8 mouse cellular contexts compared by ENCODE assay signal in genomic region chr15:99093291-99094258, GRCm38 (mm10). TPM values are rescaled to one million over a fixed set of nuclear protein-coding genes. Genes with fewer than 3 reads are reported as not detected.
A peak's percentile ranks its signal among the peaks of the same experiment; 100 is the strongest.
DNase-seq lines count a peak whose midpoint lies in the region; ATAC-seq lines count a peak whose summit lies in the region.

No protein-coding gene starts in this region.

- peak; percentile 44 for DNase-seq in ovary, postnatal 36 days (ENCODE audit: low spot score)
- DNase-seq in ovary, postnatal 14 days (ENCODE audit: low spot score), result no peak
- DNase-seq in kidney, postnatal 25 days, result peak; percentile 29 to 62
- DNase-seq in lung, postnatal 36 days, result peak; percentile 61

- H3K4me3 ChIP-seq in heart, embryonic 14.5 days (ENCODE audit: control insufficient read depth in 1 of 2, insufficient read depth in 1 of 2, low read depth in 1 of 2, low read length in 2 of 2), result peak overlapping the region; percentile 40 to 48
- peak overlapping the region; percentile 37 for H3K4me3 ChIP-seq in stomach, embryonic 14.5 days (ENCODE audit: low read depth, low read length)

- peak overlapping the region; percentile 91 for H3K4me2 ChIP-seq in heart, embryonic 14.5 days (ENCODE audit: low read length)
- peak overlapping the region; percentile 79 for H3K4me2 ChIP-seq in stomach, embryonic 14.5 days (replicated peaks; ENCODE audit: low read depth, low read length)

- no peak overlapping the region for H3K27ac ChIP-seq in heart, embryonic 14.5 days (replicated peaks in 1 of 2; ENCODE audit: control insufficient read depth in 1 of 2, insufficient read depth in 1 of 2, low read depth in 2 of 2, low read length in 2 of 2)
- no peak overlapping the region for H3K27ac ChIP-seq in stomach, embryonic 14.5 days (ENCODE audit: low read length)

- H3K27me3 ChIP-seq in heart, embryonic 14.5 days (ENCODE audit: control insufficient read depth, insufficient read depth, low read length), result peaks cover 96% of the 10 kb centered on the region
- peaks cover 79% of the 10 kb centered on the region for H3K27me3 ChIP-seq in stomach, embryonic 14.5 days (ENCODE audit: control insufficient read depth, insufficient read depth, low read length)

- H3K36me3 ChIP-seq in heart, embryonic 14.5 days (ENCODE audit: control insufficient read depth, insufficient read depth, low read length), result no peaks in the 10 kb centered on the region
- H3K36me3 ChIP-seq in stomach, embryonic 14.5 days (ENCODE audit: control insufficient read depth, insufficient read depth, low read length), result no peaks in the 10 kb centered on the region

- WGBS in heart, embryonic 14.5 days, result 2% methylated on average over 56 of the region's 56 CpGs
- 2% methylated on average over 54 of the region's 56 CpGs for WGBS in stomach, embryonic 14.5 days

- peak; percentile 67 for ATAC-seq in common myeloid progenitor, adult 5-6 weeks (replicated peaks; ENCODE audit: low read depth, poor library complexity, severe bottlenecking)
- 0 out of 2 replicates have a peak, but pooled peaks have one; percentile 18 for ATAC-seq in heart, embryonic 14.5 days (ENCODE audit: insufficient number of reproducible peaks, insufficient read depth, low FRiP score, low read depth)
- no peak for ATAC-seq in stomach, embryonic 14.5 days (ENCODE audit: insufficient number of reproducible peaks, insufficient read depth, low FRiP score, low read depth)
- no peak for ATAC-seq in frontal cortex, adult (ENCODE audit: low TSS enrichment)

- H3K4me1 ChIP-seq in heart, embryonic 14.5 days (ENCODE audit: control insufficient read depth in 2 of 2, insufficient read depth in 2 of 2, low read length in 2 of 2), result peaks cover 11 to 35% of the 10 kb centered on the region in 2 experiments
- H3K4me1 ChIP-seq in stomach, embryonic 14.5 days (ENCODE audit: control insufficient read depth, insufficient read depth, low read length), result peaks cover 28% of the 10 kb centered on the region

- H3K9ac ChIP-seq in heart, embryonic 14.5 days (ENCODE audit: low read length), result peak overlapping the region; percentile 62
- 0 out of 2 replicates have a peak overlapping the region, but pooled peaks have one; percentile 22 for H3K9ac ChIP-seq in stomach, embryonic 14.5 days (replicated peaks; ENCODE audit: low read depth, low read length)

- H3K9me3 ChIP-seq in heart, embryonic 14.5 days (ENCODE audit: control insufficient read depth, low read length), result no peaks in the 10 kb centered on the region
- H3K9me3 ChIP-seq in stomach, embryonic 14.5 days (ENCODE audit: control insufficient read depth, low read depth, low read length), result no peaks in the 10 kb centered on the region

RNA-seq across cellular contexts. Expression of gene Dnajc22, which starts 0.6 kb away (rescaled TPM):
- total RNA-seq in common myeloid progenitor, adult 5-6 weeks (2017), result not detected in 2 replicates
- polyA plus RNA-seq in heart, embryonic 14.5 days (2014; fragmentation: Nextera tagmentation; extraction: Ambion mirVana), result 0.93 and 1.3 TPM in 2 replicates
- 9.3 and 11.0 TPM in 2 replicates for polyA plus RNA-seq in stomach, embryonic 14.5 days (2014; fragmentation: Nextera tagmentation; extraction: Ambion mirVana)

RNA-seq across cellular contexts. Expression of gene C1ql4, which starts 6.0 kb away (rescaled TPM):
- total RNA-seq in common myeloid progenitor, adult 5-6 weeks (2017), result not detected in 2 replicates
- 0.27 and 0.41 TPM in 2 replicates for polyA plus RNA-seq in heart, embryonic 14.5 days (2014; fragmentation: Nextera tagmentation; extraction: Ambion mirVana)
- 0.22 TPM in 1 of 2 replicates, not detected in the other for polyA plus RNA-seq in stomach, embryonic 14.5 days (2014; fragmentation: Nextera tagmentation; extraction: Ambion mirVana)

RNA-seq across cellular contexts. Expression of gene Troap, which starts 19.2 kb away (rescaled TPM):
- total RNA-seq in common myeloid progenitor, adult 5-6 weeks (2017), result 12.6 and 18.6 TPM in 2 replicates
- polyA plus RNA-seq in heart, embryonic 14.5 days (2014; fragmentation: Nextera tagmentation; extraction: Ambion mirVana), result 14.8 and 16.5 TPM in 2 replicates
- polyA plus RNA-seq in stomach, embryonic 14.5 days (2014; fragmentation: Nextera tagmentation; extraction: Ambion mirVana), result 22.7 and 24.6 TPM in 2 replicates

RNA-seq across cellular contexts. Expression of gene Spats2, which starts 32.1 kb away (rescaled TPM):
- total RNA-seq in common myeloid progenitor, adult 5-6 weeks (2017), result 0.46 and 1.7 TPM in 2 replicates
- polyA plus RNA-seq in heart, embryonic 14.5 days (2014; fragmentation: Nextera tagmentation; extraction: Ambion mirVana), result 34.8 and 35.9 TPM in 2 replicates
- polyA plus RNA-seq in stomach, embryonic 14.5 days (2014; fragmentation: Nextera tagmentation; extraction: Ambion mirVana), result 34.2 and 35.5 TPM in 2 replicates

RNA-seq across cellular contexts. Expression of gene Prph, which starts 38.6 kb away (rescaled TPM):
- total RNA-seq in common myeloid progenitor, adult 5-6 weeks (2017), result not detected in 2 replicates
- 0.36 and 3.2 TPM in 2 replicates for polyA plus RNA-seq in heart, embryonic 14.5 days (2014; fragmentation: Nextera tagmentation; extraction: Ambion mirVana)
- 31.1 and 38.9 TPM in 2 replicates for polyA plus RNA-seq in stomach, embryonic 14.5 days (2014; fragmentation: Nextera tagmentation; extraction: Ambion mirVana)

Comparison
In these comparisons a context has a peak if more than half of its experiments do, and no peak if none do; other contexts are left out.
1. ATAC-seq: peak in common myeloid progenitor, adult 5-6 weeks (single experiment) and heart, embryonic 14.5 days (single experiment); none in stomach, embryonic 14.5 days (single experiment) and frontal cortex, adult (single experiment).